8 mouse cellular contexts compared by ENCODE assay signal in genomic region chr13:58588655-58589516, GRCm38 (mm10). TPM values are rescaled to one million over a fixed set of nuclear protein-coding genes. Genes with fewer than 3 reads are reported as not detected.
DNase-seq lines count a peak whose midpoint lies in the region; ATAC-seq lines count a peak whose summit lies in the region.

No protein-coding gene starts in this region.

- H3K4me2 ChIP-seq in hindbrain, embryonic 14.5 days (replicated peaks) = peak overlapping the region; percentile 42
- H3K4me2 ChIP-seq in liver, embryonic 13.5 days = peak overlapping the region; percentile 36

- DNase-seq in embryo, embryonic 11.5 days (ENCODE audit: low read depth, low spot score) = peak; percentile 5
- no peak for DNase-seq in embryo, embryonic 9.5 days (ENCODE audit: extremely low spot score)
- peak; percentile 33 for DNase-seq in MEL-GATA-1-ER (ENCODE audit: extremely low read depth, low read depth)
- DNase-seq in hindbrain, embryonic 14.5 days (ENCODE audit: low spot score) = peak; percentile 27
- DNase-seq in liver, embryonic 13.5 days = no peak
- DNase-seq in right cerebral cortex, postnatal 4 days = peak; percentile 68

- no peak overlapping the region for H3K27ac ChIP-seq in hindbrain, embryonic 14.5 days
- H3K27ac ChIP-seq in liver, embryonic 13.5 days = no peak overlapping the region

- WGBS in hindbrain, embryonic 14.5 days = 60% methylated on average over 15 of the region's 15 CpGs
- WGBS in liver, embryonic 13.5 days (ENCODE audit: insufficient replicate concordance) = 50% methylated on average over 15 of the region's 15 CpGs

- no peak overlapping the region for H3K4me3 ChIP-seq in hindbrain, embryonic 14.5 days (replicated peaks; ENCODE audit: low read length)
- H3K4me3 ChIP-seq in liver, embryonic 13.5 days (replicated peaks) = no peak overlapping the region

- H3K27me3 ChIP-seq in hindbrain, embryonic 14.5 days (ENCODE audit: control insufficient read depth, insufficient read depth, low read length) = no peaks in the 10 kb centered on the region
- H3K27me3 ChIP-seq in liver, embryonic 13.5 days = no peaks in the 10 kb centered on the region

- H3K36me3 ChIP-seq in hindbrain, embryonic 14.5 days (replicated peaks; ENCODE audit: control insufficient read depth, insufficient read depth) = no peaks in the 10 kb centered on the region
- H3K36me3 ChIP-seq in liver, embryonic 13.5 days = no peaks in the 10 kb centered on the region

- H3K9me3 ChIP-seq in hindbrain, embryonic 14.5 days (ENCODE audit: control insufficient read depth, low read length) = no peaks in the 10 kb centered on the region
- no peaks in the 10 kb centered on the region for H3K9me3 ChIP-seq in liver, embryonic 13.5 days (replicated peaks)

- no peak overlapping the region; the same call in 1 of the 2 replicates for H3K9ac ChIP-seq in hindbrain, embryonic 14.5 days
- H3K9ac ChIP-seq in liver, embryonic 13.5 days = no peak overlapping the region

- H3K4me1 ChIP-seq in hindbrain, embryonic 14.5 days (replicated peaks; ENCODE audit: control insufficient read depth, insufficient read depth, low read length) = 0 out of 2 replicates have a peak, but pooled peaks cover 5% of the 10 kb centered on the region
- peaks cover 4% of the 10 kb centered on the region; the same call in 1 of the 2 replicates for H3K4me1 ChIP-seq in liver, embryonic 13.5 days (replicated peaks)

- ATAC-seq in hindbrain, embryonic 14.5 days (ENCODE audit: low FRiP score) = no peak
- ATAC-seq in liver, embryonic 13.5 days (ENCODE audit: low read depth) = no peak
- no peak for ATAC-seq in inflammation-experienced regulatory T-cells, adult 6 months
- ATAC-seq in cerebellum, adult (ENCODE audit: insufficient number of reproducible peaks, low FRiP score, low TSS enrichment) = no peak

RNA-seq across cellular contexts. Expression of gene Slc28a3, which starts 21.8 kb away (rescaled TPM):
- polyA plus RNA-seq in hindbrain, embryonic 14.5 days (2014; fragmentation: Nextera tagmentation; extraction: Ambion mirVana) = not detected in 2 replicates
- not detected in 2 replicates for polyA plus RNA-seq in liver, embryonic 13.5 days (2015; fragmentation: Nextera tagmentation; extraction: Ambion mirVana)
- under 1 TPM in 1 of 3 experiments, not detected in 2; 0.11 TPM for polyA plus RNA-seq in inflammation-experienced regulatory T-cells, adult 6 months (2017; shearing (Covaris generic))

Comparison
In these comparisons a context has a peak if more than half of its experiments do, and no peak if none do; other contexts are left out.
1. DNase-seq: peak in embryo, embryonic 11.5 days (single experiment), MEL-GATA-1-ER (single experiment), hindbrain, embryonic 14.5 days (single experiment) and right cerebral cortex, postnatal 4 days (single experiment); none in embryo, embryonic 9.5 days (single experiment) and liver, embryonic 13.5 days (single experiment).